Mouse (Mus musculus) embryonic facial prominence, embryonic 11.5 days (tissue): ENCODE results near the gene Slc35f6. TPM values are rescaled to one million over a fixed set of nuclear protein-coding genes. Genes with fewer than 3 reads are reported as not detected.

ENCODE experiments used
- ATAC-seq: fragments of 200-750 bp; cut with Nextera tagmentation; replicated peaks from 2 replicates; pipeline ENCODE4 v1.8.0; 2017; ENCODE audit warnings: low read depth; ENCODE audit not compliant: insufficient number of reproducible peaks, low FRiP score, low TSS enrichment
- DNase-seq: peaks from one replicate; pipeline ENCODE4 v3.0.0-alpha.2; 2015; ENCODE audit warnings: low spot score
- H3K27ac ChIP-seq: fragments of 300-500 bp; sonication (generic); replicated peaks from 2 replicates; pipeline ENCODE4 v1.5.1; 2014; ENCODE audit warnings: mild to moderate bottlenecking, low read depth, low read length, control low read depth
- H3K27me3 ChIP-seq: fragments of 300-500 bp; sonication (generic); 2 replicates; pipeline ENCODE4 v1.6.1; 2014; ENCODE audit warnings: mild to moderate bottlenecking, low read length, moderate library complexity, mixed read lengths; ENCODE audit not compliant: control insufficient read depth, insufficient read depth
- H3K36me3 ChIP-seq: fragments of 300-500 bp; sonication (generic); replicated peaks from 2 replicates; pipeline ENCODE4 v1.6.1; 2014; ENCODE audit warnings: low read depth, mild to moderate bottlenecking, low read length, moderate library complexity, mixed read lengths; ENCODE audit not compliant: control insufficient read depth, insufficient read depth
- H3K4me1 ChIP-seq: fragments of 300-500 bp; sonication (generic); 2 replicates; pipeline ENCODE4 v1.6.1; 2014; ENCODE audit warnings: low read length, mixed read lengths; ENCODE audit not compliant: control insufficient read depth, insufficient read depth
- H3K4me2 ChIP-seq: fragments of 300-500 bp; sonication (generic); 2 replicates; pipeline ENCODE4 v1.6.1; 2014; ENCODE audit warnings: low read depth, mild to moderate bottlenecking, control low read depth, low read length, moderate library complexity
- H3K4me3 ChIP-seq: fragments of 300-500 bp; sonication (generic); 2 replicates; pipeline ENCODE4 v1.5.1; 2014; ENCODE audit warnings: low read depth, low read length, control low read depth
- H3K9ac ChIP-seq: fragments of 300-500 bp; sonication (generic); replicated peaks from 2 replicates; pipeline ENCODE4 v1.6.1; 2014; ENCODE audit warnings: mild to moderate bottlenecking, control low read depth, low read length
- H3K9me3 ChIP-seq: fragments of 300-500 bp; sonication (generic); replicated peaks from 2 replicates; pipeline ENCODE4 v1.6.1; 2016; ENCODE audit warnings: mild to moderate bottlenecking, low read length, inconsistent platforms, mixed read lengths; ENCODE audit not compliant: control insufficient read depth
- WGBS: fragments of 180-500 bp; shearing (Covaris S2); extraction: QIAGEN DNeasy Blood & Tissue Kit; methylation state at CpG from one replicate; pipeline ENCODE4 v1.1.7; 2014; 5-methylcytosine and 5-hydroxymethylcytosine counted together
- polyA plus RNA-seq: library from polyadenylated mRNA; unstranded; fragments of >200 nt; fragmentation: Nextera tagmentation; extraction: Ambion mirVana; gene quantifications from 2 replicates; pipeline ENCODE4 v1.2.1, GENCODE M21; 2014

Slc35f6 gene
- polyA plus RNA-seq, 1 experiment from 2014 or later, result 22.0 TPM

- ATAC-seq (no peak), DNase-seq (no peak)
- WGBS, result 79% methylated on average over 8 of the region's 8 CpGs
- Histone ChIP-seq H3K4me1 (no peaks in the 10 kb centered on the region), H3K9ac (no peak overlapping the region), H3K9me3 (no peaks in the 10 kb centered on the region), H3K4me2 (no peak overlapping the region), H3K27me3 (no peaks in the 10 kb centered on the region), H3K4me3 (no peak overlapping the region), H3K36me3 (no peaks in the 10 kb centered on the region), H3K27ac (no peak overlapping the region)
Measured at GRCm38 (mm10) chr5:30609918-30610645, 37.7 kb upstream of the Slc35f6 start.

GRCm38 (mm10) chr5:30611091-30611490, 36.6 kb upstream of the Slc35f6 start:
- 63% methylated on average over 1 of the region's 1 CpGs for WGBS
- H3K9me3 ChIP-seq, result no peaks in the 10 kb centered on the region
- no peak overlapping the region for H3K4me3 ChIP-seq
- ATAC-seq (no peak), DNase-seq (no peak)
- no peak overlapping the region for H3K27ac ChIP-seq
- no peak overlapping the region for H3K9ac ChIP-seq
- no peaks in the 10 kb centered on the region for H3K27me3 ChIP-seq
- no peaks in the 10 kb centered on the region for H3K4me1 ChIP-seq
- H3K4me2 ChIP-seq, result no peak overlapping the region
- H3K36me3 ChIP-seq, result no peaks in the 10 kb centered on the region

GRCm38 (mm10) chr5:30611689-30612088, 36.0 kb upstream of the Slc35f6 start:
- Histone ChIP-seq H3K4me2 (no peak overlapping the region), H3K9me3 (no peaks in the 10 kb centered on the region), H3K27me3 (no peaks in the 10 kb centered on the region), H3K36me3 (no peaks in the 10 kb centered on the region), H3K9ac (no peak overlapping the region), H3K4me1 (no peaks in the 10 kb centered on the region), H3K4me3 (no peak overlapping the region), H3K27ac (no peak overlapping the region)
- 40% methylated on average over 3 of the region's 3 CpGs for WGBS
- DNase-seq (no peak), ATAC-seq (no peak)

- Histone ChIP-seq H3K36me3 (no peaks in the 10 kb centered on the region), H3K4me2 (no peak overlapping the region), H3K9ac (no peak overlapping the region), H3K4me3 (no peak overlapping the region), H3K27ac (no peak overlapping the region), H3K27me3 (no peaks in the 10 kb centered on the region), H3K4me1 (no peaks in the 10 kb centered on the region), H3K9me3 (no peaks in the 10 kb centered on the region)
- WGBS, result 78% methylated on average over 4 of the region's 4 CpGs
- ATAC-seq (no peak), DNase-seq (no peak)
Measured at GRCm38 (mm10) chr5:30612575-30612974, 35.2 kb upstream of the Slc35f6 start.

GRCm38 (mm10) chr5:30613242-30613641, 34.5 kb upstream of the Slc35f6 start:
- Histone ChIP-seq H3K36me3 (no peaks in the 10 kb centered on the region), H3K4me3 (no peak overlapping the region), H3K9ac (no peak overlapping the region), H3K27me3 (no peaks in the 10 kb centered on the region), H3K27ac (no peak overlapping the region), H3K4me2 (no peak overlapping the region), H3K9me3 (no peaks in the 10 kb centered on the region), H3K4me1 (no peaks in the 10 kb centered on the region)
- ATAC-seq, result no peak
- no peak for DNase-seq
- 85% methylated on average over 8 of the region's 8 CpGs for WGBS

GRCm38 (mm10) chr5:30614221-30614620, 33.5 kb upstream of the Slc35f6 start:
- no peak for ATAC-seq
- Histone ChIP-seq H3K4me1 (no peaks in the 10 kb centered on the region), H3K36me3 (no peaks in the 10 kb centered on the region)

GRCm38 (mm10) chr5:30615416-30615815, 32.3 kb upstream of the Slc35f6 start:
- ATAC-seq (no peak), DNase-seq (no peak)
- H3K4me2 ChIP-seq, result no peak overlapping the region
- H3K27ac ChIP-seq, result no peak overlapping the region
- H3K4me1 ChIP-seq, result no peaks in the 10 kb centered on the region
- H3K9me3 ChIP-seq, result no peaks in the 10 kb centered on the region
- 40% methylated on average over 6 of the region's 6 CpGs for WGBS
- no peaks in the 10 kb centered on the region for H3K36me3 ChIP-seq
- H3K9ac ChIP-seq, result no peak overlapping the region
- H3K4me3 ChIP-seq, result no peak overlapping the region
- no peaks in the 10 kb centered on the region for H3K27me3 ChIP-seq

More at GRCm38 (mm10) chr5:30614221-30614620, 33.5 kb upstream of the Slc35f6 start:
- WGBS, result 62% methylated on average over 1 of the region's 1 CpGs
- H3K27ac ChIP-seq, result no peak overlapping the region
- H3K9ac ChIP-seq, result no peak overlapping the region
- H3K27me3 ChIP-seq, result no peaks in the 10 kb centered on the region
- no peak overlapping the region for H3K4me3 ChIP-seq
- no peak overlapping the region for H3K4me2 ChIP-seq
- no peak for DNase-seq
- H3K9me3 ChIP-seq, result no peaks in the 10 kb centered on the region

- ATAC-seq (no peak), DNase-seq (no peak)
- H3K36me3 ChIP-seq, result no peaks in the 10 kb centered on the region
- no peaks in the 10 kb centered on the region for H3K4me1 ChIP-seq
- no peak overlapping the region for H3K4me2 ChIP-seq
- H3K4me3 ChIP-seq, result no peak overlapping the region
- 76% methylated on average over 4 of the region's 4 CpGs for WGBS
- no peak overlapping the region for H3K27ac ChIP-seq
- H3K9me3 ChIP-seq, result no peaks in the 10 kb centered on the region
- H3K9ac ChIP-seq, result no peak overlapping the region
- no peaks in the 10 kb centered on the region for H3K27me3 ChIP-seq
Measured at GRCm38 (mm10) chr5:30615819-30616218, 31.9 kb upstream of the Slc35f6 start.
